Mouse (Mus musculus) spleen, embryonic (tissue): ENCODE results near the gene Kif6.

ENCODE experiments used
- CTCF ChIA-PET: fragments of 350-600 bp; sonication (Branson Sonifier 250); formaldehyde crosslinking; loops from one replicate; lab custom pipeline; 2022; lab: Charles Lee

The Kif6 gene

DNA sequence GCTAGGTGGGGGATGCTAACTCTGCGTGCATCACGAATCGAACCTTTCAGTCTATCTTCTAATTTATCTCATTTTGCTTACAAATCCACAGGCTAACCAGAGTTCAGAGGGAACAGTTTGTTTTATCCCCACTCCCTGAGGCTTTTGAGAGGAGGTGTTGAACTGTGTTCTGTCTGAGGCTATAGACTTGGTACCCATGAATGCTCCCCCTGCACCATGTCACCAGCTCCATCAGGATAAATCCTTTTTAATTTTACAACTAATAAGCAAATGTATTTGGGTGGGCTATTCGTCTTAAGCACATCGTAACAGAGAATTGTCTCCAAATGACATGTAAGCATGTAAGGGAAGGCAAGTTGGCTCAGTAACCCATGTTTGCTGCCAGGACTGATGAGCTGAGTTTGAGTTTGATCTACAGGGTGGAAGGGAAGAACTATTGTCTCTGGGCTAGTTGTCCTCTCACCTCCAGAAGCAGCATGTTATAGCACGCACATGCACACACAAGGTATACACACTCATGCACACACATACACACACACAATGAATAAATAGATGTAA lies 122.4 kb downstream of the Kif6 start:
- CTCF ChIA-PET: no interaction called here

DNA sequence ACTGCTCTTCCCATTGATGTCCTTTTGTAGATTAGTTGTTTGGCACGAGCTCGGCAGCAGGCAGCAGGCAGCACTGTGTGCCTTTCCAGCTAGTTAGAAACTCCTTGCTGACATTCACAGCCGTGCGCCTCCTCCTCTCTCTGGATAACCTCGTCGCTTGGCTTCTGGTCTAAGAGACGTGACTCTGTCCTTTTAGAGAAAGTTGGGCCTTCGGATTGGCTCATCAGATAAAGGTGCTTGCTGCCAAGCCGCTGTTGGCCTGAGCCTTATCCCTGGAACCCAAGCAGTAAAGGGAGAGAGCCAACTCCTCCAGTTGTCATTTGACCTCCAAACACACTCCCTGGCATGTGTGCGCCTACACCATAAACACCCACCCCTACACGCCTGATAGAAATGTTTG lies 123.4 kb downstream of the Kif6 start:
- CTCF ChIA-PET: no interaction called here

DNA sequence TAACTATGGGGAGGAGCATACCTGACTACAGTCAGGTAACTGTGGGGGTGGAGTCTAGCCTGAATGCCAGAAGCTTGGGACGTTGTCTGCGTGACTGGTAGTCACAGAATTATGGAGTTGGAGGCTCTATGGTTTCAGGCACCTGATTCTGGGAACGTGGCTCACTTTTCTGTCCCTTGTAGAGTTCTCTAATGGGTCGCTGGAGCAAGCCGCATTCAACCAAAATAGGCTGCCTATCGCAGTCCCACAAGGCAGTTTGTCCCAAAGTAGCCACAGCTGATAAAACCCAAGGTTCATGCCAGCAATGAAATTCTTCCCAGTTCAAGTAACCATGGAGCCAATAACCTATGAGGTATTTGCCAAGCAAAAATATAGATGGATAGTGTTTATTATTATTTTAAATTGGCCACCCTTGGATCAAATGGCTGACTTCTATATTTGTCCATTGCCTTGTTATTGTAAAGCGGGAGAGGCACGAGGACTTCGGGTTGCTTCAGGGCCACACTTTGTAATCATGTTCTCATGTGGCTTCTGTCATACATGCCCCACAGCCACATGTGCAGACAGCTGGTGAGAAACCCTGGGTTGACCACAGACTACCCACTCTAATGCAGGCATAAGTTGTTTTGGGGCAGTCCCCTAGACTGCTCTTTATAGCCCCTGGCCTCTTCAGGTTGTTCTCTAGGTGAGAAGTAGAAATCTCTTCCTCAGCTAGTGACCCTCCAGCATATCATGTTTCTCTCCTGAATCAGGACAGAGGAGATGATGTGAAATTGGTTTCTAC lies 125.2 kb downstream of the Kif6 start:
- CTCF ChIA-PET: no interaction called here

DNA sequence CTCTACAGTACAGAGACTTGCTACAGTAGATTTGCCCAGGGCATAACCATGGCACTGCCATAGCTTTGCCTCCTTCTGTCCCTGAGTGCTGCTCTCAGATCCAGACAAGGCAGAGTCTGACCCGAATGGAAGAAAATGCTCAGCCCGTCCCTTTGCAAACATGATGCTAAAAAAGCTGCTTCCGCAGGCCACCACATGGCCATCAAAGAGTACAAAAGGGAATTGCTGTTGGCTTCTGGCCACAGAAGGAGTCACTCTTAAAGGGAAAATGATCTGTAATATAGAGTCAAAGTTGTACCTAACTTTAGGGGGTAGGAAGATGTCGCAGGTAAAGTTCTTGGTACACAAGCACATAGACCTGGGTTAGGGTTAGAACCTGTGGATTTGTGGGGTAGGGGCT lies 126.2 kb downstream of the Kif6 start:
- CTCF ChIA-PET: no interaction called here

DNA sequence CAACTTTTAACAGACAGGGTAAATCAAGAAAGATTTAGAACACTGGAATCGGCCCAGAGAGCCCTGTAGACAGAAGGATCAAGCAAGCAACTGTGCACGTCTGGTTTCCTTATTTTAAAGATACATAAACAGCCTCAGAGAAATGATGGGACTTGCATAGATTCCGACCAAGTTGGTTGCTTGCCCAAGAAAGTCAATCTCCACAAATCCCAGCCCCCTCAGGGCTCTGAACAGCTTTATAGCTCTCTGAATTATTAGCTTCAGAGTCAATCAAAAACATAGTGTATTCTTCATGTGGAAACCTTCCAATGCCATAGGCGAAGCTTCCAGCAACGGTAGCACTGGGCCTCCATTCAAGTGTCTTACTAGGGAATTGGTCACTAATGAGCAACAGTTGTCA lies 127.0 kb downstream of the Kif6 start:
- CTCF ChIA-PET: no interaction called here

DNA sequence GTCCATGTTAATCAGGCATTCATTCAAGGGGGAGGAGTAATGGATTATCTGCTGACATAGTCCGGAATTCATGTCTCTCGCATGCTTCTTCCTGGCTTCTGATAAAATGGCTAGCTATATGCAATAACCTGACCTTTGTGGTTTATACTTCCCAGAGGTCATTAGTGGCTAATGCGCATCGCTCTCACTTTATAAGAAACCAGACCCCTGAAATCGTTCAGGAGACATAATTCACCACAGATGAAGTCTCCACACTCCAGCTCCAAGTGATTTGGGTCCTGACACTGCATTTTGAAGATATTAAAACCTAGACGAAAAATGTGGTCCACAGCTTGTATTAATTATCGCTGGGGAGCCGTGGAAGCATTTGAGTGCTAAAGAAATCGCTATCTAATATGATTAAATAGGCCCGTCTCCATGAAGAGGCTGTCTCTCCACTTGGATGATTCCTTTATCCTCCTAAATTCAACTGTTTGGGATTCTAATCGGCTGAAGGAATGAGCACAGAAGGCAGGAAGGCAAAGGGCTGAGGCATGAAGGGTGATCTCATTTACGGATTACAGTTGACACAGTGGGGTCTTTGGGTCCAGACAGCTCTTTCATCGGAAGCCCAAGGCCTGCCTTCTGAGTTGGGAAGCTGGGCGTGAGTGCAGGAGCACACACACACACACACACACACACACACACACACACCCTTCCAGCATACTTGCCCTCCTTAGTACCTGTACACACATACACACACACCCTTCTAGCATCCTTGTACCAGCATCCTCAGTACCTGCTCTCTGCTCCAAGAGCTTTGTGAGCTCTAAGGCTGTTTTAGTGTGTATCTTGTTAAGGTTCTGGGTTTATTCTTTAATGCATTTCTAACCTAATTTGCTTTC lies 128.9 kb downstream of the Kif6 start:
- CTCF ChIA-PET: no interaction called here

DNA sequence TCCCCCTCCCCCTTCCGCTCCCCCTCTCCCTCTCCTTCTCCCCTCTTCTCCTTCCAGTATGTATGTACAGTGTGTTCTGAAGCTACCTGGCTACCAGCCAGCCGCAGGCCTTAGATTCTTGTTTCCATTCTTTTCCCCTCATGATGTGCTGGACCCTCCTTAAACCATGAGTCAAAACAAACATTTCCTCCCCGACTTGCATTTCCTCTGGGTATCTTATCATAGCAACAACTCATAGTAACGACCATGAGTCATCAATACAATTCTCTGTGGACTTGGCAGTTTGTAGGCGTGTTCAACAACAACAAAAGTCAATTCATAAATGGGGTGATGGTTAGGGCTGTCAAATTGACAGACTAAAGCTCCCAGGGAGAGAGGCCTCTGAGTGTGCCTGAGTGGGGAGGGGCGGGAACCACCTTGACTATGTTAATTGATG lies 136.0 kb downstream of the Kif6 start:
- CTCF ChIA-PET: no interaction called here

DNA sequence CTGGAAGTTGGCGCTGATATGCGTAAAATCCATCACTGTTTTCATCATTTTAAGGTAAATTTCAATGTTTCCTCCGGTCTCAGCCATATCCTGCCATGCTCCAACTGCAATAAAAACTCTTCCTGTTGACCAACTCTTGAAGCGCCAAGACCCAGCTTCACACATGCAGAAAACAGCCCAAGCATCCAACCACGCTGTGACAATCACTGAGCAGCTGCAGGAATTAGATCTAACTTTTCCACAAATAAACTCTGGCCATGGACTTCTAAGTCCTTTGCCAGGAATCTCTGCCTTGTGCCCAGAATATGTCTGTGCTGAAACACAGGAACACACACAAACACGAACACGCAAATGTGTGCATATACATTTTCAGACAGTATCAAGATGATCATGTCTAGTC lies 138.9 kb downstream of the Kif6 start:
- CTCF ChIA-PET: no interaction called here

DNA sequence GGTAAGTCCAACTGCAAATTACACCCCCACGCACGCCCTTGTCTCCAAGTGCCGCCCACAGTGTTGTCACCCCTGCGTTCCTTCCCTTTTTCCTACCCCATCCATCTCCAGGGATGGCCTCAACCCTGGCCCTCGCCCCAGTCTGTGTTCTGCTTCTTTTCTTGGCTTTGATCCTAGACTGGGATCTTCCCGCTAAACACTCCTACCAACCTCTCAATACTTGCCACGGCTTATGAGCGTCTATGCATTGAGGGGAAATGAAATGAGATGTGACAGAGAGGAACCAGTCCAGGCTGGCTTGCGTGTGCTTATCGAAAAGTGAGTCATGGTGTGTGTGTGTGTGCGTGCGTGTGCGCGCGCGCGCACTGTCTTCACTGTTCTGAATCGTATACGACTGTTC lies 141.9 kb downstream of the Kif6 start:
- CTCF ChIA-PET: no interaction called here

DNA sequence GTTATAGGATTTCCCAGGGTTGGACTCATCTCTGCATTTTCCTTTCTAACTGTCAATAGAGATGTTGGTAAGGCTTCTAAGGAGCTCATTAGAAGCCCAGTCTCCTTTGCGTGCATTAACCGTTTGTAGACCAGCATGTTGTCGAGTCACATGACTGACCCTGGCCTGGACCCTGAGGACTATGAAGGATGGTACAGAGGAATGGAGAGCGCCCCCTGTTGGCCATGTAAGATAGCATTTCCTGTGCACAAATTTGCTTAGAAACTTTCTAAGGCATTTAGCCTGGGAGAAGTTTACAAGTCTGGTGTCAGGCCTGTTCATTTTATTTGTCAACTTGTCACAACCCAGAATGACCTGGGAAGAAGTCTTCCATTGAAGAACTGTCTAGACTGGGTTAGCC lies 144.1 kb downstream of the Kif6 start:
- CTCF ChIA-PET: no interaction called here

DNA sequence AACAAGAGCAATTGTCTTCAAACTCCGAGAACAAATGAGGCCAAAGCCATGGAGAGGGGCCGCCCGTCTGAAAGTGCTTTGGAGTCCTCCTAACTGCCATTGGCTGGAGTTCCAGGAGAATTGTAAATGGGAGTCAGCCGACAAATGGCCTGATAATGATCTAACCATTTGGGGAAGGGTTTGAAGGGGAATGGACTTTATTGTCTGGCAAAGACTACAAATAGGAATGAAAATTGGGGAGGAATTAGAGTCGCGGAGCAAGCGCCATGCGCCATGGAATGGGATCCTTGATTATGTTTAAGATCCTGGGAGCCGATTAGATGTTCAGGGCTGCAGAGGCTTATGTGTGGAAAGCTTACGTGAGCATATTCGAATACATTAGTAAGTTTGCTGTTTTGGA lies 146.3 kb downstream of the Kif6 start:
- CTCF ChIA-PET: no interaction called here

DNA sequence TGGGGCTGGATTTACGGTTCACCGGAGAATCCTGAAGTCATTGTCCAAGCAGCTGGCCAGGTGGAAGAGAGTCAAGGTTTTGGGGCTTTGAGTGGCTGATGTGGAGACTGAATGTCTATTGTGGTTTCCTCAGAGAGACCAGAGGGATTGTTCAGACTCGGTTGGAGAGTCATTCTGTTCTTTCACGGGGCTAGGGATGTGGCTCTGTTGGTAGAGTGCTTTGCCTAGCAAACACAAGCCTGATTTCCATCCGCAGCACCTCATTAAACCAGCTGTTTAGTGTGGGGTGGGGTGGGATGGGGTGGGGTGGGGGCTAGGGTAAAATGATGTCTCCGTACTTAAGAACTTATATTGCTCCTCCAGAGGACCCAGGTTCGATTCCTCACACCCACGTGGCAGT lies 146.9 kb downstream of the Kif6 start:
- CTCF ChIA-PET: no interaction called here

DNA sequence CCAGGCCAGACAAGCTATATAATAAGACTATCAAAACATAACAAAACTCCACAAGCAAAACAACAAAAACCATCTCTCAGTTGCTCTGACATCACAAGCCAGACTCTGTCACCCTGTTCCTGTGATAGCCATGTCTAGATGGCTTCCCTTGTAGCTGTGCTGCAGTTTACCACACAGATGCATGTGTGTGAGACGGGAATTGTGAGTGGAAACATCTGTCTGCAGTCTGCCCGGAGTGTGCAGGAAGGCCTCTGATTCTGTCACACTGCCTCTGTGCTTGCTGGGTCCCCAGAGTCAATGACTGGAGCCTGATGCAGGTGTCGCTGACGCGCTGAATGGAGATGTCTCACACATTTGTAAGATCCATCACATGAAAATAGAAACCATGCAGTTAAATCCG lies 150.0 kb downstream of the Kif6 start:
- CTCF ChIA-PET: no interaction called here

DNA sequence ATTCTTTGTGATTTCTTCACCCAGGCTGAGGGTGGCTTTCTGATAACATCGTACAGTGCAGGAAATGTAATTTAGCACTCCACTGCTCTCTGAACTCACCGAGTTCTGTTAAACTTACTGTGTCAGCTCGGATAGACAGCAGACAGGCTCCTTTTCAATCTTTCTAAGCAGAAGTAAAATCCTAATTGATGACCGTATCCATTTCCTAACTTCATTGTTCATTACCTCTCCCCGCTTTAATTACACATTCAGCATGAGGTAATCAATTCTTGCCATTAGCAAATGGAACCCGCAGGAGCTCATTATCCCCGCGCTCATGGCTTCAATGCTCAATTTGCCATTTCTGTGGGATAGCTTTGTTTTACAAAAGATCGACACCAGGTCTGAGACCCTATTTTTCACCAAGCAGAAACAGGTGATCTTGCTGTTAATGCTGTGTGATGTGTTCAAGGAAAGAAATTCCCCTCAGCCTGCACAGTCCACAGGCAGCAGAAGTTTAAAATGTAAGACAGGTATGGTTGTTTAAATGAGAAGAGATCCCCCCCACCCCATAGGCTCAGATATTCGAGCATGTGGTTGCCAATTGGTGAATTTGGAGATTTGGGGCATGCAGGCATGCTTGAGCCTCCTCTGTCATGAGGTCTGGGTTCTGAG lies 152.9 kb downstream of the Kif6 start:
- CTCF ChIA-PET: no interaction called here

DNA sequence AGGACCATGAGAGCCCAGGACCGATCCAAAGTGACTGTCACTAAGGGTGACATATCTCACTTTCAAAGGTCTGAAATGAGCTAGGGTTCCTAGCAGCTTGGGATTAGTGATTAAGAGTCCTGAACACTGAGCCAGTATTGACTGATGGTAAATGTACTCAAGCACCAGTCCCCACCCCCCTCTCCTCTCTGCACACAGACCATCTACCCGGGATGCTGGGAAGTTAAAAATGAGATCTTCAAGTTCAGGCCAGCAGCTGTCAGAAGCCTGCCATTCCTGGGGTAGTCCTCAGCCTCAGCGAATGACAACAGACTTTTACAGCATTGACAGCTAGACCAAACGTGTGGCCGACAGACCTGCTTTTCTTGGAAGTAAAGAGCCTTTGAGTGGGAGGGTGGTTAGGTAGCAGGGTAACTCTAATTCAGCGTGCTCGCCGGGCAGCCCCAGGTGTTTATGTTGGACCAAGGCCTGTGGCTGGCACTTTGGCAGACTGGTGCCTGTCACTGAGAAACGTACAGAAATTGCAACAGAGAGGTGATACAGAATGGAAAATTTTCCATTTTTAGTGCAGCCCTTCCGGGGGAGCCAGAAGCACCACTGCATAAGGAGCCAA lies 156.9 kb downstream of the Kif6 start:
- CTCF ChIA-PET: no interaction called here

DNA sequence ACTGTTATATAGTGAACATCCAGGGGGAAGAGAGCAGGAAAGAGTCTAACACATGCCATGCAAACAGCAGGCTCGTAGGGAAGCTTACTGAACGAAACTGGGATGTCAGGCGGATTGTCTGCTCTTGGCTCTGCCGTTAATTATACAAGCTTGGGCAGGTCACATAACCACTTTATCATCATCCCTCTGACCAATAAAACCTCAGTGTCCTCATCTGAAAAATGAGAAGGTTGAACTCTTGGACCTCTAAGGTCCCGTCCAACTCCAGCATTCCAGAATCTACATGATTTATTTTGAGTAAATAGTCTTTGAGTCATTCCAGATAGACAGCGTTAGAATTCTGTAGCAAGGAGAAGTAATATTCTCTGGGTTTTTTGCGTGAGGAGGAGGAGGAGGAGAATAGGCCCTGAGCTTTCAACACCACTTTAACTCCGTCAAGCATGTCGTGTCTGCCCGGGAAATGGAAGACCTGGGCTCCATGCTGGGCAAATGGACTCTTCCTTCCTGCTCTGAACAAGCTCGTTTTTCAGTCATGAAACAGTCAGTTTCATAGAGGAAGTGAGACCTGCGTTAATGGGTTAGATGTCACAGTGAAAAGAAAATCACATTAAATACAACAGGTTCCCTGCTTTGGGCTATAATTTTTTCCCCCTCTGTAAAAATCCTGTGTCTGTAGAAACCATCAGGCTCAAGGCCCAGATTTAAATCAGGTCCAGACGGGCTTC lies 162.3 kb downstream of the Kif6 start:
- CTCF ChIA-PET: no interaction called here

DNA sequence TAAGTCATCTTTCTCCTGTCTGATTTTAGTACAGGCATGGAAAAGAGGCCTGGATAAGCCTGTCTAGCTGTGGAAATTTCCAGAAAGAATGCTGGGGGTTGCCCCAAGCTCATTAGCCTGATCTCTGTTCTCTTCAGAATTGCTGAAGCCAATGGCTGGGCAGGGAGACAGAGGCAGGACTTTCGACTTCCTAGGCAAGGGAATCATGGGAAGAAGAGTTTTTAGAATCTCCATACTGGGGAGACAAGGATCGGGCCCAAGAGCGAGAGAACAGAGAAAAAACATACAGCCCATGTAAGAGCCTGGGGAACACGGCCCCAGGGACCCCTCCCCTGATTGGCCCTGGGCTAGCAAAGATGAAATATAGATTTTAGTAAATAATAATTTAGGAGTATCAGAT lies 164.1 kb downstream of the Kif6 start:
- CTCF ChIA-PET: no interaction called here

DNA sequence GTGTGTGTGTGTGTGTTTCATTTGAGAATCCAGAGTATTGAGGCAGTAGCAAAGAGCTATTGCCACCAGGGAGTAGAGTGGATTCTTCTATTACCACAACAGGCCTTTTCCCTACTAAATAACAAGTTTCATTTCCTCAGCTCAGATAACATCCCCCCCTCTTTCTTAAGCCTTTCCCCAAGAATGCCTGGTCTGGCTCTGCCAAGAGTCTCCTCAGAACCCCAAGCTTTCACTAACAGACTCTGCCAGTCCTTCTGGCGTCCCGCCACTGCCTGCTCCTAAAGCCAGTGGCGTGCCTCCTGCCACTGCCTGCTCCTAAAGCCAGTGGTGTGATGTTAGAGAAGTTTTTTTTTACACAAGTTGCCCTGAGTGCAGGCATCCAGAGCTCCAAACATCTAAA lies 164.6 kb downstream of the Kif6 start:
- CTCF ChIA-PET: no interaction called here

DNA sequence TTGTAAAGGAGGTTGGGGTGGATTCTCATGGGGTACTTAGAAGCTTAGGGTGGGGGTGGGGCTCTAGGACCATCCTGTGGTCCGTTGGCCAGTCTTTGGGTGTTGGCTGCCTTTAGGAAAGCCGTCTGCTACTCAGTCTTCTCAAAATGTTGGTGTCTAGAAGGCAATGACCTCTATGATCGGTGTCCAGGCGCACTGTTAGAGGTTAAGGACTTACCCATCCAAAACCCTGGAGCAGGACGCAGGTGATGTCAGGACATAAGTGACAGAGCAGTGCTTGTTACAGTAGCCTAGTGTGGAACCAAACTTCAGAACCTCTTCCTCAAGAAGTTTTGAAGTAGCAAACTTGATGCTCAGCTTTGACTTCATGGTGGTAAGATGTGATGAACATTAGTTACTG lies 170.9 kb downstream of the Kif6 start:
- CTCF ChIA-PET: no interaction called here

DNA sequence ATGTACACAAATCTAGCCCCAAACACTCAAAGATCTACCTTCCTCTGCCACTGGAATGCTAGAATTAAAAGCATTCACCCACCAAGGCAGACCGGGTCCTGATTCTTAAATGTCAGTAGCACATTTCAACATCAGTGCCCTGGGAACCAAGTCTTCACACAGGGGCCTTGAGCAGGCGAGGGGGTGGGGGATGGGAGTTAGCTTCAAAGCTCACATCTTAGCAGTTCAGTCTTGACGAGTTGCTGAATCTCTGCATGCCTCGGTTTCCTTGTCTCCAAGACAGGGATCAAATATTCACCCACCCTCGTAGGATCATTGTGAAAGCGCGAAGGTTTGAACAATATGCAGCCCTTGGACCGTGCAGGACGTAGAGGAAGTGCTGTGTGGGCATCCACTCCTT lies 172.4 kb downstream of the Kif6 start:
- CTCF ChIA-PET: no interaction called here
